Mouse (Mus musculus) kidney, embryonic 16.5 days (tissue): ENCODE data around the gene Gm12117. TPM values are rescaled to one million over a fixed set of nuclear protein-coding genes. Genes with fewer than 3 reads are reported as not detected.

ENCODE experiments used
- ATAC-seq: fragments of 200-750 bp; cut with Nextera tagmentation; 2 replicates; pipeline ENCODE4 v1.8.0; 2017; ENCODE audit warnings: moderate TSS enrichment; ENCODE audit not compliant: low FRiP score, low TSS enrichment
- H3K27ac ChIP-seq: fragments of 300-500 bp; sonication (generic); 2 replicates; pipeline ENCODE4 v1.5.1; 2014; ENCODE audit warnings: low read length
- H3K27me3 ChIP-seq: fragments of 300-500 bp; sonication (generic); 2 replicates; pipeline ENCODE4 v1.6.1; 2014; ENCODE audit warnings: low read length, control low read depth, mixed read lengths; ENCODE audit not compliant: insufficient read depth
- H3K36me3 ChIP-seq: fragments of 300-500 bp; sonication (generic); 2 replicates; pipeline ENCODE4 v1.6.1; 2014; ENCODE audit warnings: low read length, control low read depth, mixed read lengths; ENCODE audit not compliant: insufficient read depth
- H3K4me1 ChIP-seq: fragments of 300-500 bp; sonication (generic); 2 replicates; pipeline ENCODE4 v1.6.1; 2014; ENCODE audit warnings: low read length, control low read depth, mixed read lengths; ENCODE audit not compliant: insufficient read depth
- H3K4me2 ChIP-seq: fragments of 300-500 bp; sonication (generic); replicated peaks from 2 replicates; pipeline ENCODE4 v1.6.1; 2014; ENCODE audit warnings: low read depth, low read length
- H3K4me3 ChIP-seq: fragments of 300-500 bp; sonication (generic); 2 replicates; pipeline ENCODE4 v1.5.1; 2014; ENCODE audit warnings: mild to moderate bottlenecking, low read length
- H3K9ac ChIP-seq: fragments of 300-500 bp; sonication (generic); replicated peaks from 2 replicates; pipeline ENCODE4 v1.6.1; 2014; ENCODE audit warnings: low read length
- H3K9me3 ChIP-seq: fragments of 300-500 bp; sonication (generic); 2 replicates; pipeline ENCODE4 v1.6.1; 2016; ENCODE audit warnings: low read length, control low read depth
- WGBS: fragments of 180-500 bp; shearing (Covaris S2); extraction: QIAGEN DNeasy Blood & Tissue Kit; methylation state at CpG from one replicate; pipeline ENCODE4 v1.1.7; 2014; 5-methylcytosine and 5-hydroxymethylcytosine counted together
- polyA plus RNA-seq: library from polyadenylated mRNA; unstranded; fragments of >200 nt; fragmentation: Nextera tagmentation; extraction: Ambion mirVana; gene quantifications from 2 replicates; pipeline ENCODE4 v1.2.1, GENCODE M21; 2015

Gene Gm12117
- polyA plus RNA-seq, 1 experiment from 2014 or later, result not detected

- Histone ChIP-seq H3K9me3 (no peaks in the 10 kb centered on the region), H3K4me3 (no peak overlapping the region), H3K9ac (no peak overlapping the region), H3K36me3 (no peaks in the 10 kb centered on the region), H3K4me1 (no peaks in the 10 kb centered on the region), H3K27ac (no peak overlapping the region), H3K4me2 (no peak overlapping the region), H3K27me3 (no peaks in the 10 kb centered on the region)
- no peak for ATAC-seq
- WGBS, result 74% methylated on average over 1 of the region's 1 CpGs
Observed at GRCm38 (mm10) chr11:33274294-33274693, 2.2 kb downstream of the Gm12117 start.

GRCm38 (mm10) chr11:33240295-33240694, 36.2 kb downstream of the Gm12117 start:
- 59% methylated on average over 3 of the region's 3 CpGs for WGBS
- ATAC-seq, result no peak

GRCm38 (mm10) chr11:33234134-33234533, 42.4 kb downstream of the Gm12117 start:
- H3K27me3 ChIP-seq, result no peaks in the 10 kb centered on the region
- 51% methylated on average over 3 of the region's 3 CpGs for WGBS
- H3K9me3 ChIP-seq, result no peaks in the 10 kb centered on the region
- H3K4me2 ChIP-seq, result no peak overlapping the region
- H3K4me1 ChIP-seq, result no peaks in the 10 kb centered on the region
- no peak overlapping the region for H3K4me3 ChIP-seq
- H3K9ac ChIP-seq, result no peak overlapping the region
- no peak for ATAC-seq
- H3K36me3 ChIP-seq, result no peaks in the 10 kb centered on the region
- no peak overlapping the region for H3K27ac ChIP-seq

More at GRCm38 (mm10) chr11:33240295-33240694, 36.2 kb downstream of the Gm12117 start:
- Histone ChIP-seq H3K9ac (no peak overlapping the region), H3K27ac (no peak overlapping the region), H3K4me1 (no peaks in the 10 kb centered on the region), H3K4me2 (no peak overlapping the region), H3K36me3 (no peaks in the 10 kb centered on the region), H3K27me3 (no peaks in the 10 kb centered on the region), H3K9me3 (no peaks in the 10 kb centered on the region), H3K4me3 (no peak overlapping the region)

GRCm38 (mm10) chr11:33232056-33232455, 44.5 kb downstream of the Gm12117 start:
- no peaks in the 10 kb centered on the region for H3K27me3 ChIP-seq
- H3K4me2 ChIP-seq, result no peak overlapping the region

GRCm38 (mm10) chr11:33228186-33228585, 48.4 kb downstream of the Gm12117 start:
- H3K4me1 ChIP-seq, result no peaks in the 10 kb centered on the region
- no peaks in the 10 kb centered on the region for H3K27me3 ChIP-seq
- WGBS, result 90% methylated on average over 2 of the region's 2 CpGs
- no peaks in the 10 kb centered on the region for H3K9me3 ChIP-seq
- H3K9ac ChIP-seq, result no peak overlapping the region
- no peak overlapping the region for H3K4me2 ChIP-seq
- no peak for ATAC-seq
- no peak overlapping the region for H3K4me3 ChIP-seq
- no peak overlapping the region for H3K27ac ChIP-seq
- no peaks in the 10 kb centered on the region for H3K36me3 ChIP-seq

More at GRCm38 (mm10) chr11:33232056-33232455, 44.5 kb downstream of the Gm12117 start:
- Histone ChIP-seq H3K27ac (no peak overlapping the region), H3K4me3 (no peak overlapping the region), H3K9ac (no peak overlapping the region), H3K9me3 (no peaks in the 10 kb centered on the region), H3K36me3 (no peaks in the 10 kb centered on the region), H3K4me1 (no peaks in the 10 kb centered on the region)
- 74% methylated on average over 5 of the region's 5 CpGs for WGBS
- no peak for ATAC-seq

- no peak overlapping the region for H3K27ac ChIP-seq
- H3K4me2 ChIP-seq, result no peak overlapping the region
- H3K4me3 ChIP-seq, result no peak overlapping the region
- H3K36me3 ChIP-seq, result no peaks in the 10 kb centered on the region
- no peak for ATAC-seq
- H3K9me3 ChIP-seq, result no peaks in the 10 kb centered on the region
- WGBS, result 59% methylated on average over 8 of the region's 8 CpGs
- H3K4me1 ChIP-seq, result peaks cover 7% of the 10 kb centered on the region
- no peaks in the 10 kb centered on the region for H3K27me3 ChIP-seq
- H3K9ac ChIP-seq, result no peak overlapping the region
Observed at GRCm38 (mm10) chr11:33226516-33226915, 50.0 kb downstream of the Gm12117 start.

Other genes starting within 250 kb of the Gm12117 start
- 1.7 and 2.1 TPM in 2 replicates for gene Fgf18, start 129.3 kb downstream of the Gm12117 start, polyA plus RNA-seq
- gene Npm1, start 113.5 kb downstream of the Gm12117 start, polyA plus RNA-seq, result 999 and 1,010 TPM in 2 replicates
- gene Tlx3, start 73.1 kb downstream of the Gm12117 start, polyA plus RNA-seq, result 0.14 TPM in 1 of 2 replicates, not detected in the other
- gene Ranbp17, start 237.0 kb upstream of the Gm12117 start, polyA plus RNA-seq, result 4.7 and 6.6 TPM in 2 replicates